9 mouse cellular contexts compared by ENCODE assay signal in the genomic region with DNA sequence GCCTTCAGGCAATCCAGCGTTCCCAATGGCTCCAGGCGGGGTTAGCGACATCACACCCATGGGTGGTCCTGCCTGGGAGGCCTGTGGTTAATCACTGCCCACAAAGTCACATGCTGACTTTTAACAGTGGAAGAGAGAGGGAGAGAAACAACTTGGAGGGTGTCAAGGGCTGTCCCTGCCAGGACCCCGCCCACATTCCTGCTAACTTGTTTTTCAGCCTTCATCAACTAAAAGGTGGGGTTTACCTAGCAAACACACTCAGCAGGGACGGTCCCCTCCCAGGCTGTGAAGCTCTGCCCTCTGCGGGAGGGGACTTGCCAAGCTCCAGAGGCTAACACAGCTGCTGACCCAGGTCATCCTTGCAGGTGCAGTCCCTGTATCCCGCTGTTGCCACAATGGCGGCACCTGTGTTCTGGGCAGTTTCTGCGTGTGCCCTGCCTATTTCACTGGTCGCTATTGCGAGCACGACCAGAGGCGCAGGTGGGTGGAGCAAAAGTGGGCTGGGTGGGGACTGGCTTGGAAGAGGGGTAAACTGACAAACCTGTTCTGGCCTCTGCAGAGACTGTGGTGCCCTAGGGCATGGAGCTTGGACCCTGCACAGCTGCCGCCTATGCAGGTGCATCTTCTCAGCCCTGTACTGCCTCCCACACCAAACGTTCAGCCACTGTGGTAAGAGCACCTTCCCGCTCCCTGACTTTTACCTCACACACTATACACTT. TPM values are rescaled to one million over a fixed set of nuclear protein-coding genes. Genes with fewer than 3 reads are reported as not detected.
A peak's percentile ranks its signal among the peaks of the same experiment; 100 is the strongest.
DNase-seq lines count a peak whose midpoint lies in the region; ATAC-seq lines count a peak whose summit lies in the region.
"Had no signal": no experiment of that assay in that cellular context is flagged by ENCODE, and none has a peak within 500 bp of the region (broad histone marks: within the 10 kb centered on the region; RNA-seq: fewer than 3 reads in every experiment).

No protein-coding gene starts in this region.

- H3K4me3 ChIP-seq in heart, embryonic 14.5 days (ENCODE audit: control insufficient read depth in 1 of 2, insufficient read depth in 1 of 2, low read depth in 1 of 2, low read length in 2 of 2), result peak overlapping the region; percentile 0 to 20; a peak in 3 of 4 replicates
- peak overlapping the region; percentile 13; the same call in 1 of the 2 replicates for H3K4me3 ChIP-seq in embryonic facial prominence, embryonic 12.5 days

- peaks cover 22% of the 10 kb centered on the region for H3K27me3 ChIP-seq in heart, embryonic 14.5 days (ENCODE audit: control insufficient read depth, insufficient read depth, low read length)
- peaks cover 34% of the 10 kb centered on the region for H3K27me3 ChIP-seq in embryonic facial prominence, embryonic 12.5 days

- intact Hi-C loops in heart, postnatal 14 days (cut with DNase I), result no loop called here
- intact Hi-C loops in left cerebral cortex, postnatal 25 days (cut with DNase I), result no loop called here

- no peak for DNase-seq in heart, postnatal 14 days
- peak; percentile 17 for DNase-seq in kidney, adult 11 months
- peak; percentile 42 to 63 for DNase-seq in lung, postnatal 4 days
- peak; percentile 32 for DNase-seq in thymus, postnatal 4 days
- no peak for DNase-seq in left cerebral cortex, postnatal 25 days (ENCODE audit: low spot score in 2 of 2)

- H3K4me1 ChIP-seq in heart, embryonic 14.5 days (ENCODE audit: control insufficient read depth in 2 of 2, insufficient read depth in 2 of 2, low read length in 2 of 2), result peaks cover 2 to 4% of the 10 kb centered on the region in 2 experiments; a peak in 2 of 4 replicates
- H3K4me1 ChIP-seq in embryonic facial prominence, embryonic 12.5 days, result peaks cover 2% of the 10 kb centered on the region; the same call in 1 of the 2 replicates

- no peaks in the 10 kb centered on the region for H3K36me3 ChIP-seq in heart, embryonic 14.5 days (ENCODE audit: control insufficient read depth, insufficient read depth, low read length)
- H3K36me3 ChIP-seq in embryonic facial prominence, embryonic 12.5 days, result no peaks in the 10 kb centered on the region

- 0 out of 2 replicates have a peak overlapping the region, but pooled peaks have one; percentile 11 for H3K9ac ChIP-seq in heart, embryonic 14.5 days (ENCODE audit: low read length)
- no peak overlapping the region for H3K9ac ChIP-seq in embryonic facial prominence, embryonic 12.5 days

- H3K27ac ChIP-seq in heart, embryonic 14.5 days (replicated peaks in 1 of 2; ENCODE audit: control insufficient read depth in 1 of 2, insufficient read depth in 1 of 2, low read depth in 2 of 2, low read length in 2 of 2), result no peak overlapping the region
- H3K27ac ChIP-seq in embryonic facial prominence, embryonic 12.5 days, result no peak overlapping the region
- H3K27ac ChIP-seq: macrophage had no signal

- ATAC-seq in heart, embryonic 14.5 days (ENCODE audit: insufficient number of reproducible peaks, insufficient read depth, low FRiP score, low read depth), result no peak
- 0 out of 2 replicates have a peak, but pooled peaks have one; percentile 28 for ATAC-seq in embryonic facial prominence, embryonic 12.5 days (ENCODE audit: insufficient number of reproducible peaks, insufficient read depth, low FRiP score, low TSS enrichment)
- no peak for ATAC-seq in erythroblast, adult 5-6 weeks (replicated peaks; ENCODE audit: low FRiP score, poor library complexity, severe bottlenecking)

- H3K4me2 ChIP-seq in heart, embryonic 14.5 days (ENCODE audit: low read length), result peak overlapping the region; percentile 59
- H3K4me2 ChIP-seq in embryonic facial prominence, embryonic 12.5 days (replicated peaks), result peak overlapping the region; percentile 34

- 11% methylated on average over 16 of the region's 16 CpGs for WGBS in heart, embryonic 14.5 days
- WGBS in embryonic facial prominence, embryonic 12.5 days, result 4% methylated on average over 16 of the region's 16 CpGs

- no peaks in the 10 kb centered on the region for H3K9me3 ChIP-seq in heart, embryonic 14.5 days (ENCODE audit: control insufficient read depth, low read length)
- no peaks in the 10 kb centered on the region for H3K9me3 ChIP-seq in embryonic facial prominence, embryonic 12.5 days

RNA-seq across cellular contexts. Expression of gene Cfc1, which starts 1.5 kb away (rescaled TPM):
- 0.46 TPM in 1 of 2 replicates, not detected in the other for polyA plus RNA-seq in heart, embryonic 14.5 days (2014; fragmentation: Nextera tagmentation; extraction: Ambion mirVana)
- total RNA-seq in heart, postnatal 14 days (2021), result not detected
- polyA plus RNA-seq in embryonic facial prominence, embryonic 12.5 days (2016; fragmentation: Nextera tagmentation; extraction: Ambion mirVana), result 0.22 and 0.36 TPM in 2 replicates
- total RNA-seq in erythroblast, adult 5-6 weeks (2015; ENCODE audit: low replicate concordance), result not detected in 2 replicates
- not detected in 2 replicates for total RNA-seq in erythroblast, adult 5-6 weeks (2017; ENCODE audit: low replicate concordance)
- not detected for total RNA-seq in left cerebral cortex, postnatal 25 days (2021)
- polyA plus RNA-seq: macrophage had no signal

RNA-seq across cellular contexts. Expression of gene Prss40, which starts 23.8 kb away (rescaled TPM):
- not detected in 2 replicates for polyA plus RNA-seq in heart, embryonic 14.5 days (2014; fragmentation: Nextera tagmentation; extraction: Ambion mirVana)
- total RNA-seq in heart, postnatal 14 days (2021), result not detected
- polyA plus RNA-seq in embryonic facial prominence, embryonic 12.5 days (2016; fragmentation: Nextera tagmentation; extraction: Ambion mirVana), result not detected in 2 replicates
- total RNA-seq in erythroblast, adult 5-6 weeks (2015; ENCODE audit: low replicate concordance), result not detected in 2 replicates
- not detected in 2 replicates for total RNA-seq in erythroblast, adult 5-6 weeks (2017; ENCODE audit: low replicate concordance)
- total RNA-seq in left cerebral cortex, postnatal 25 days (2021), result not detected
- polyA plus RNA-seq: macrophage had no signal

RNA-seq across cellular contexts. Expression of gene Prss39, which starts 38.7 kb away (rescaled TPM):
- not detected in 2 replicates for polyA plus RNA-seq in heart, embryonic 14.5 days (2014; fragmentation: Nextera tagmentation; extraction: Ambion mirVana)
- not detected for total RNA-seq in heart, postnatal 14 days (2021)
- not detected in 2 replicates for polyA plus RNA-seq in embryonic facial prominence, embryonic 12.5 days (2016; fragmentation: Nextera tagmentation; extraction: Ambion mirVana)
- total RNA-seq in erythroblast, adult 5-6 weeks (2015; ENCODE audit: low replicate concordance), result not detected in 2 replicates
- total RNA-seq in erythroblast, adult 5-6 weeks (2017; ENCODE audit: low replicate concordance), result not detected in 2 replicates
- not detected for total RNA-seq in left cerebral cortex, postnatal 25 days (2021)
- polyA plus RNA-seq: macrophage had no signal

RNA-seq across cellular contexts. Expression of gene Amer3, which starts 42.5 kb away (rescaled TPM):
- not detected in 2 replicates for polyA plus RNA-seq in heart, embryonic 14.5 days (2014; fragmentation: Nextera tagmentation; extraction: Ambion mirVana)
- total RNA-seq in heart, postnatal 14 days (2021), result not detected
- 0.87 and 1.5 TPM in 2 replicates for polyA plus RNA-seq in embryonic facial prominence, embryonic 12.5 days (2016; fragmentation: Nextera tagmentation; extraction: Ambion mirVana)
- not detected in 2 replicates for total RNA-seq in erythroblast, adult 5-6 weeks (2015; ENCODE audit: low replicate concordance)
- total RNA-seq in erythroblast, adult 5-6 weeks (2017; ENCODE audit: low replicate concordance), result 0.56 TPM in 1 of 2 replicates, not detected in the other
- 10 to 100 TPM; 25.8 to 27.5 TPM for total RNA-seq in left cerebral cortex, postnatal 25 days (2021)
- polyA plus RNA-seq: macrophage had no signal

Comparison
In these comparisons a context has a peak if more than half of its experiments do, and no peak if none do; other contexts are left out.
1. DNase-seq: peak in kidney, adult 11 months (single experiment), lung, postnatal 4 days (2 of 2) and thymus, postnatal 4 days (single experiment); none in heart, postnatal 14 days (0 of 2) and left cerebral cortex, postnatal 25 days (0 of 2).